Mouse (Mus musculus): Measurements from ENCODE around the gene Phldb1.

DNA sequence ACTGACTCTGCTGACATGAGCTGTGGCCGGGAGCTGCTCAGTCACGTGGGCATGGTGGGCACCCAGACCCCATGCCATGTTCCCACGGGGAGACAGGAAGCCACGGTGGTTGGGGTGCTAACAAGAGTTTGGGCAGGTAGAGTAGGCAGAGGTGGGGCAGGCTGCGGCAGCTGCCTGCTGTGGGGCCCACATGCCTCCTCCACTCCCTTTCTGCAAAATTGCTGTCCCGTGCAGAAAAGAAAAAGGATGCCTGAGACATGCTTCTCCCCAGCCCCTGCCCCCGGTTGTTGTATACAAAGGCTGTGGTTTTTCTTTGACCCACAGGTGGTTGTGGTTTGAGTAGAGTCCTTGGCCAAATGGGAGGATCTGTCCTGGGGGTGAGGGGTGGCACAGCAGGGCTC is 86.1 kb downstream of the Phldb1 start:
- TF ChIP-seq CTCF (IDR thresholded peaks at IDR 0.05; ENCODE audit: extremely low read depth, insufficient read length, insufficient replicate concordance, low read depth, low read length), result no peak
- TF ChIP-seq POLR2A (IDR thresholded peaks at IDR 0.05; ENCODE audit: low read depth, low read length), result no peak

All from small intestine, adult 2 months (tissue).